Mouse (Mus musculus) testis, adult 2 months (tissue): ENCODE measurements at regions not wholly inside any gene's neighbourhood (a gene's known extent, or its start where the extent isn't known, plus 50 kb on each side); places are given as distances from the start of the nearest gene placed in this dataset.

Experiments used
- CTCF ChIP-seq: fragments of 200-500 bp; IDR thresholded peaks from 2 replicates; pipeline ENCODE4 v1.5.1; 2012; ENCODE audit warnings: low read depth, mild to moderate bottlenecking, inconsistent platforms, low read length, moderate library complexity; ENCODE audit not compliant: control insufficient read depth, insufficient read depth, insufficient replicate concordance
- POLR2A ChIP-seq: fragments of 200-500 bp; IDR thresholded peaks from 2 replicates; pipeline ENCODE4 v1.6.1; 2012; ENCODE audit warnings: low read depth, mild to moderate bottlenecking, inconsistent platforms, low read length, moderate library complexity; ENCODE audit not compliant: control insufficient read depth

GRCm38 (mm10) chr2:172698961-172699360 is 149.6 kb downstream of the Tfap2c start:
- no peak for TF ChIP-seq POLR2A
- TF ChIP-seq CTCF, result no peak
